Mouse (Mus musculus): Measurements from ENCODE around the gene Vmn1r135.
"Not testable (repeated sequence)": the region's sequence is repeated elsewhere in the genome, so short reads cannot be mapped to it uniquely, and the experiment has no call there.

The Vmn1r135 gene

GRCm38 (mm10) chr7:21832051-21832450, at the start of gene Vmn1r135:
TSS of gene Vmn1r135 (plus strand) at chr7:21832351.
- DNase-seq (ENCODE audit: low read depth, low spot score) = not testable (repeated sequence)

GRCm38 (mm10) chr7:21796628-21797027, 35.5 kb upstream of the Vmn1r135 start, which contains the start of gene Gm4177:
TSS of gene Gm4177 (minus strand) at chr7:21796728.
- DNase-seq (ENCODE audit: low read depth, low spot score) = not testable (repeated sequence)

DNA sequence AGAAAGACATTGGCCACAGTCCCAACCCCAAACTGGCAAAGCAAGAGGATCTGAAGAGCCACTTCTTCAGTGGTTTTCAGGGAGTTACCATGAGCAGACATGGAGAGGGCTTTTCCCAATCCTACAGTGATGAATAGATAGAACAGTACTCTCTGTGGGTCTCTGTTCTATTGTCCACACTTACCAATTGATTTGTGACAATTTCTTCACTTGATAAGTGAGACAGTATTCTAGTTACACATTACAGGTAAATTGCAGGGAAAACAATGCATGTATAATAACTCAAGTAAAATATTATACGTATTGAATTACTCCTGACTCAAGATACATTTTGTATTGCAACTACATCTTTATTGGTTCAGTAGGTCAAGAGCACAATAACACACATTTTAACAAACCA, 12.0 kb downstream of the Vmn1r135 start, which contains the start of gene Gm5725:
TSS of gene Gm5725 (minus strand) at position 101 of the 400 bp plus-strand sequence.
- DNase-seq (ENCODE audit: low read depth, low spot score) = not testable (repeated sequence)
